Mouse (Mus musculus) lung, embryonic 14.5 days (tissue): ENCODE data around the gene Ralbp1. TPM values are rescaled to one million over a fixed set of nuclear protein-coding genes. Genes with fewer than 3 reads are reported as not detected.
A peak's percentile ranks its signal among the peaks of the same experiment; 100 is the strongest.

ENCODE experiments used
- ATAC-seq: fragments of 200-750 bp; cut with Nextera tagmentation; 2 replicates; pipeline ENCODE4 v1.8.0; 2017; ENCODE audit warnings: mild to moderate bottlenecking, moderate TSS enrichment, moderate library complexity; ENCODE audit not compliant: insufficient read depth
- DNase-seq: peaks from one replicate; pipeline ENCODE4 v3.0.0-alpha.2; 2015
- H3K27ac ChIP-seq: fragments of 300-500 bp; sonication (generic); 2 replicates; pipeline ENCODE4 v1.5.1; 2014; ENCODE audit warnings: low read depth, mild to moderate bottlenecking, moderate library complexity
- H3K27me3 ChIP-seq: fragments of 300-500 bp; sonication (generic); 2 replicates; pipeline ENCODE4 v1.6.1; 2014; ENCODE audit warnings: low read length, control low read depth; ENCODE audit not compliant: insufficient read depth
- H3K36me3 ChIP-seq: fragments of 300-500 bp; sonication (generic); 2 replicates; pipeline ENCODE4 v1.6.1; 2014; ENCODE audit warnings: control low read depth; ENCODE audit not compliant: insufficient read depth
- H3K4me1 ChIP-seq: fragments of 300-500 bp; sonication (generic); 2 replicates; pipeline ENCODE4 v1.6.1; 2014; ENCODE audit warnings: antibody characterized with exemption, control low read depth; ENCODE audit not compliant: insufficient read depth
- H3K4me2 ChIP-seq: fragments of 300-500 bp; sonication (generic); 2 replicates; pipeline ENCODE4 v1.6.1; 2014; ENCODE audit warnings: mild to moderate bottlenecking
- H3K4me3 ChIP-seq: fragments of 300-500 bp; sonication (generic); 2 replicates; pipeline ENCODE4 v1.5.1; 2014; ENCODE audit warnings: low read depth, low read length
- H3K9ac ChIP-seq: fragments of 300-500 bp; sonication (generic); 2 replicates; pipeline ENCODE4 v1.6.1; 2014
- H3K9me3 ChIP-seq: fragments of 300-500 bp; sonication (generic); 2 replicates; pipeline ENCODE4 v1.6.1; 2016; ENCODE audit warnings: low read depth, low read length, control low read depth
- CTCF ChIP-seq: IDR thresholded peaks from 2 replicates; pipeline ENCODE4 v1.5.1; 2016; ENCODE audit warnings: antibody characterized with exemption, low read depth
- WGBS: fragments of 180-500 bp; shearing (Covaris S2); extraction: QIAGEN DNeasy Blood & Tissue Kit; methylation state at CpG from one replicate; pipeline ENCODE4 v1.1.7; 2014; 5-methylcytosine and 5-hydroxymethylcytosine counted together
- polyA plus RNA-seq: library from polyadenylated mRNA; unstranded; fragments of >200 nt; fragmentation: Nextera tagmentation; extraction: Ambion mirVana; gene quantifications from 2 replicates; pipeline ENCODE4 v1.2.1, GENCODE M21; 2014

Gene Ralbp1
- polyA plus RNA-seq, 1 experiment from 2014 or later = 65.8 TPM

- H3K9ac ChIP-seq = no peak overlapping the region
- H3K9me3 ChIP-seq = no peaks in the 10 kb centered on the region
- no peak overlapping the region for H3K4me3 ChIP-seq
- no peaks in the 10 kb centered on the region for H3K27me3 ChIP-seq
- ATAC-seq = no peak
- DNase-seq = no peak
- H3K4me1 ChIP-seq = no peaks in the 10 kb centered on the region
- 55% methylated on average over 3 of the region's 3 CpGs for WGBS
- H3K36me3 ChIP-seq = no peaks in the 10 kb centered on the region
- H3K27ac ChIP-seq = no peak overlapping the region
- no peak overlapping the region for H3K4me2 ChIP-seq
- TF ChIP-seq CTCF = no peak
Measured at GRCm38 (mm10) chr17:65896016-65896415, 10.4 kb upstream of the Ralbp1 start.

GRCm38 (mm10) chr17:65889476-65889875 is 3.9 kb upstream of the Ralbp1 start:
- Histone ChIP-seq H3K36me3 (no peaks in the 10 kb centered on the region), H3K9me3 (no peaks in the 10 kb centered on the region), H3K4me2 (no peak overlapping the region), H3K4me1 (peaks cover 7% of the 10 kb centered on the region; the same call in 1 of the 2 replicates), H3K27ac (no peak overlapping the region), H3K9ac (no peak overlapping the region), H3K4me3 (no peak overlapping the region), H3K27me3 (no peaks in the 10 kb centered on the region)
- WGBS = 82% methylated on average over 5 of the region's 5 CpGs
- no peak for DNase-seq
- TF ChIP-seq CTCF = no peak
- ATAC-seq = no peak

DNA sequence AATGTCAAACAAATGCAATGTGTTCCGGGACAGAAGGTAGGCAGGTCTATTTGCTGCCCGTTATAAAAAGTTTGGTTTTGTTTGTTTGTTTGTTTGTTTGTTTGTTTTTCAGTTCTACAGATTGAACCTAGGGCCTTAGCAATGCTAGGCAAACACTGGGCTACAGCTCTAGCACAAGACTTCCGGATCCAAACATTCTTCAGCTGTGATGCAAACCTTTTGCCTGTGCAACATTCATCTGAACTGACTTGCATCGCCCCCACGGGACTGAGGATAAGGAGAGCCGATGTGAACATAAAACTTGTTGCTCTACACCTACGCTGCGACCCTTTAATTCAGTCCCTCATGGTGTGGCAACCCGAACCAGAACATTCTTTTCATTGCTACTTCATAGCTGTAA is 973 bp upstream of the Ralbp1 start:
- Histone ChIP-seq H3K4me3 (0 out of 2 replicates have a peak overlapping the region, but pooled peaks have one; percentile 97), H3K27ac (0 out of 2 replicates have a peak overlapping the region, but pooled peaks have one; percentile 97), H3K4me2 (peak overlapping the region; percentile 81), H3K27me3 (no peaks in the 10 kb centered on the region), H3K36me3 (no peaks in the 10 kb centered on the region), H3K9ac (no peak overlapping the region), H3K4me1 (peaks cover 10% of the 10 kb centered on the region), H3K9me3 (no peaks in the 10 kb centered on the region)
- ATAC-seq (no peak), DNase-seq (peak; percentile 35)
- TF ChIP-seq CTCF = no peak
- WGBS = 67% methylated on average over 9 of the region's 9 CpGs

GRCm38 (mm10) chr17:65885398-65885696 is 251 bp downstream of the Ralbp1 start:
- no peak for DNase-seq
- TF ChIP-seq CTCF = no peak
- H3K9ac ChIP-seq = peak overlapping the region; percentile 84
- ATAC-seq = no peak
- peaks cover 10% of the 10 kb centered on the region for H3K4me1 ChIP-seq
- peak overlapping the region; percentile 97 for H3K4me3 ChIP-seq
- 0% methylated on average over 11 of the region's 11 CpGs for WGBS
- H3K27me3 ChIP-seq = no peaks in the 10 kb centered on the region
- H3K4me2 ChIP-seq = peak overlapping the region; percentile 81
- peak overlapping the region; percentile 97 for H3K27ac ChIP-seq
- H3K36me3 ChIP-seq = no peaks in the 10 kb centered on the region
- H3K9me3 ChIP-seq = no peaks in the 10 kb centered on the region

- peak; percentile 99 for ATAC-seq
Measured at GRCm38 (mm10) chr17:65884691-65885397, 754 bp downstream of the Ralbp1 start.

GRCm38 (mm10) chr17:65884061-65884669 is 1.4 kb downstream of the Ralbp1 start:
- ATAC-seq (peak; percentile 29), DNase-seq (no peak)
- Histone ChIP-seq H3K27ac (peak overlapping the region; percentile 97), H3K4me1 (peaks cover 10% of the 10 kb centered on the region), H3K4me2 (peak overlapping the region; percentile 81), H3K9ac (peak overlapping the region; percentile 84), H3K27me3 (no peaks in the 10 kb centered on the region), H3K9me3 (no peaks in the 10 kb centered on the region), H3K36me3 (no peaks in the 10 kb centered on the region), H3K4me3 (peak overlapping the region; percentile 97)
- TF ChIP-seq CTCF = no peak
- WGBS = under 1% methylated on average over 56 of the region's 56 CpGs

More at GRCm38 (mm10) chr17:65884691-65885397, 754 bp downstream of the Ralbp1 start:
- DNase-seq = peak; percentile 100
- Histone ChIP-seq H3K4me2 (peak overlapping the region; percentile 81), H3K4me1 (peaks cover 10% of the 10 kb centered on the region), H3K4me3 (peak overlapping the region; percentile 97), H3K9ac (peak overlapping the region; percentile 84), H3K27ac (peak overlapping the region; percentile 97), H3K9me3 (no peaks in the 10 kb centered on the region), H3K36me3 (no peaks in the 10 kb centered on the region), H3K27me3 (no peaks in the 10 kb centered on the region)
- TF ChIP-seq CTCF = 0 out of 2 replicates have a peak, but pooled peaks have one; percentile 24
- under 1% methylated on average over 67 of the region's 67 CpGs for WGBS

DNA sequence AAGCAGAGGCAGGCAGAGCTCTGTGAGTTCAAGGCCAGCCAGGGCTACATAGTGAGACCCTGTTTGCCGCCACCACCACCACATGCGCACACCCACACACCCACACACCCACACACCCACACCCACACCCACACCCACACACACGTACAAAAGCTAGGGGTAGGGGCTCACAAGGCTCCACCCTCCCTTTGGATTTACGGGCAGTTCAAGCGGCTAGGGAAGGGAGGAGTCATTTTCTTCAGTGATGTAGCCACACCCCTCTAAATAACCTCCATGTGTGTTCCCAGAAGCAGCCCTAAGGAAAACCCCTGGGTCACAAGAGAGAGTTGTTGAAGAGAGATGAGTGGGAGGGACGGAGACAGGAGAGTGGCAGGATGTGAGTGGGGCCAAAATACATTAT is 8.6 kb downstream of the Ralbp1 start:
- ATAC-seq (no peak), DNase-seq (no peak)
- TF ChIP-seq CTCF = no peak
- Histone ChIP-seq H3K27me3 (no peaks in the 10 kb centered on the region), H3K4me3 (no peak overlapping the region), H3K9ac (no peak overlapping the region), H3K36me3 (no peaks in the 10 kb centered on the region), H3K27ac (no peak overlapping the region), H3K4me1 (no peaks in the 10 kb centered on the region), H3K4me2 (no peak overlapping the region), H3K9me3 (no peaks in the 10 kb centered on the region)
- WGBS = 62% methylated on average over 6 of the region's 6 CpGs
